Comparison of ENCODE assay signal across 8 mouse cellular contexts in genomic region chr6:70911668-70912395, GRCm38 (mm10). TPM values are rescaled to one million over a fixed set of nuclear protein-coding genes. Genes with fewer than 3 reads are reported as not detected.
DNase-seq lines count a peak whose midpoint lies in the region; ATAC-seq lines count a peak whose summit lies in the region.

No protein-coding gene starts in this region.

- no peaks in the 10 kb centered on the region; the same call in 1 of the 2 replicates for H3K4me1 ChIP-seq in intestine, embryonic 14.5 days (replicated peaks; ENCODE audit: control insufficient read depth, insufficient read depth, low read length)
- peaks cover 17% of the 10 kb centered on the region for H3K4me1 ChIP-seq in limb, embryonic 13.5 days

- H3K4me2 ChIP-seq in intestine, embryonic 14.5 days (ENCODE audit: low read length) = peak overlapping the region; percentile 40
- peak overlapping the region; percentile 61 for H3K4me2 ChIP-seq in limb, embryonic 13.5 days (replicated peaks)

- no peak overlapping the region for H3K27ac ChIP-seq in intestine, embryonic 14.5 days (ENCODE audit: low read depth)
- no peak overlapping the region for H3K27ac ChIP-seq in limb, embryonic 13.5 days

- WGBS in intestine, embryonic 14.5 days = 10% methylated on average over 20 of the region's 20 CpGs
- 8% methylated on average over 20 of the region's 20 CpGs for WGBS in limb, embryonic 13.5 days

- no peak overlapping the region for H3K9ac ChIP-seq in intestine, embryonic 14.5 days (ENCODE audit: low read length)
- H3K9ac ChIP-seq in limb, embryonic 13.5 days = no peak overlapping the region

- H3K9me3 ChIP-seq in intestine, embryonic 14.5 days (ENCODE audit: control insufficient read depth, low read length) = no peaks in the 10 kb centered on the region
- no peaks in the 10 kb centered on the region for H3K9me3 ChIP-seq in limb, embryonic 13.5 days

- H3K4me3 ChIP-seq in intestine, embryonic 14.5 days (ENCODE audit: low read depth, low read length) = 0 out of 2 replicates have a peak overlapping the region, but pooled peaks have one; percentile 8
- peak overlapping the region; percentile 27 for H3K4me3 ChIP-seq in limb, embryonic 13.5 days

- 0 out of 2 replicates have a peak, but pooled peaks cover 2% of the 10 kb centered on the region for H3K27me3 ChIP-seq in intestine, embryonic 14.5 days (replicated peaks; ENCODE audit: control insufficient read depth, insufficient read depth, low read length)
- H3K27me3 ChIP-seq in limb, embryonic 13.5 days = no peaks in the 10 kb centered on the region

- ATAC-seq in intestine, embryonic 14.5 days (replicated peaks; ENCODE audit: low FRiP score, low TSS enrichment, low read depth) = peak; percentile 82
- ATAC-seq in limb, embryonic 13.5 days (ENCODE audit: low FRiP score, low read depth) = peak; percentile 66; the same call in 1 of the 2 replicates

- peak; percentile 36 to 39 for DNase-seq in left cerebral cortex, adult 18-20 months (ENCODE audit: low spot score in 2 of 2)
- no peak for DNase-seq in left cerebral cortex, adult 11 months (ENCODE audit: low spot score)
- peak; percentile 34 for DNase-seq in embryo, embryonic 11 days
- peak; percentile 57 for DNase-seq in intestine, embryonic 14.5 days (ENCODE audit: low spot score)
- peak; percentile 72 to 77 for DNase-seq in right cerebral cortex, postnatal 10 days (ENCODE audit: low spot score in 2 of 2)
- no peak for DNase-seq in testis, postnatal 10 days (ENCODE audit: low spot score)
- DNase-seq in lung, postnatal 25 days (ENCODE audit: low spot score) = no peak

- H3K36me3 ChIP-seq in intestine, embryonic 14.5 days (ENCODE audit: control insufficient read depth, insufficient read depth, low read length) = 0 out of 2 replicates have a peak, but pooled peaks cover under 1% of the 10 kb centered on the region
- peaks cover under 1% of the 10 kb centered on the region; the same call in 1 of the 2 replicates for H3K36me3 ChIP-seq in limb, embryonic 13.5 days

RNA-seq across cellular contexts. Expression of gene Tex37, which starts 6.9 kb away (rescaled TPM):
- total RNA-seq in left cerebral cortex, adult 18-20 months (2021) = not detected
- polyA plus RNA-seq in intestine, embryonic 14.5 days (2014; fragmentation: Nextera tagmentation; extraction: Ambion mirVana) = not detected in 2 replicates
- polyA plus RNA-seq in limb, embryonic 13.5 days (2015; fragmentation: Nextera tagmentation; extraction: Ambion mirVana) = not detected in 2 replicates

RNA-seq across cellular contexts. Expression of gene Foxi3, which starts 44.5 kb away (rescaled TPM):
- total RNA-seq in left cerebral cortex, adult 18-20 months (2021) = not detected
- not detected in 2 replicates for polyA plus RNA-seq in intestine, embryonic 14.5 days (2014; fragmentation: Nextera tagmentation; extraction: Ambion mirVana)
- polyA plus RNA-seq in limb, embryonic 13.5 days (2015; fragmentation: Nextera tagmentation; extraction: Ambion mirVana) = 0.15 and 0.20 TPM in 2 replicates

Comparison
In these comparisons a context has a peak if more than half of its experiments do, and no peak if none do; other contexts are left out.
1. DNase-seq: peak in left cerebral cortex, adult 18-20 months (2 of 2), embryo, embryonic 11 days (single experiment), intestine, embryonic 14.5 days (single experiment) and right cerebral cortex, postnatal 10 days (2 of 2); none in left cerebral cortex, adult 11 months (single experiment), testis, postnatal 10 days (single experiment) and lung, postnatal 25 days (single experiment).